ENCODE assay signal across 8 mouse cellular contexts in genomic region chr13:35905879-35906481, GRCm38 (mm10). TPM values are rescaled to one million over a fixed set of nuclear protein-coding genes. Genes with fewer than 3 reads are reported as not detected.
DNase-seq lines count a peak whose midpoint lies in the region; ATAC-seq lines count a peak whose summit lies in the region.

Rpp40 (minus strand) TSS chr13:35906359.

- H3K27ac ChIP-seq in hindbrain, embryonic 11.5 days (ENCODE audit: low read depth, low read length): no peak within 1 kb of the TSS

- H3K4me3 ChIP-seq in hindbrain, embryonic 11.5 days (ENCODE audit: low read depth, low read length): peak within 1 kb of the TSS; percentile 58

- no peaks in the 10 kb centered on the region for H3K9me3 ChIP-seq in hindbrain, embryonic 11.5 days (ENCODE audit: control insufficient read depth, low read length)

- peak within 1 kb of the TSS; percentile 36; the same call in 1 of the 2 replicates for H3K9ac ChIP-seq in hindbrain, embryonic 11.5 days (ENCODE audit: low read depth, low read length)

- H3K4me2 ChIP-seq in hindbrain, embryonic 11.5 days (replicated peaks; ENCODE audit: low read depth, low read length): peak within 1 kb of the TSS; percentile 32

- peak; percentile 100 for ATAC-seq in hindbrain, embryonic 11.5 days (ENCODE audit: low FRiP score)

- peak; percentile 95 for DNase-seq in Muller cell, postnatal 12 days (ENCODE audit: inconsistent ontology term)
- peak; percentile 92 for DNase-seq in cerebellum, adult 9-11 months
- DNase-seq in frontal cortex, adult 2 months (ENCODE audit: extremely low spot score in 1 of 2, low spot score in 1 of 2): peak; percentile 91 to 95
- DNase-seq in hindbrain, embryonic 11.5 days (ENCODE audit: low spot score): peak; percentile 91
- peak; percentile 87 to 90 for DNase-seq in layer of hippocampus, postnatal 10 days (ENCODE audit: low spot score in 2 of 2)
- DNase-seq in lung, postnatal 10 days: peak; percentile 95
- peak; percentile 87 for DNase-seq in ovary, postnatal 36 days (ENCODE audit: low spot score)
- DNase-seq in thymus, postnatal 25 days: peak; percentile 89

- H3K27me3 ChIP-seq in hindbrain, embryonic 11.5 days (ENCODE audit: control insufficient read depth, insufficient read depth, low read length): no peaks in the 10 kb centered on the region

- no peaks in the 10 kb centered on the region for H3K36me3 ChIP-seq in hindbrain, embryonic 11.5 days (ENCODE audit: control insufficient read depth, insufficient read depth, low read length)

- under 1% methylated on average over 35 of the region's 35 CpGs for WGBS in hindbrain, embryonic 11.5 days

- H3K4me1 ChIP-seq in hindbrain, embryonic 11.5 days (replicated peaks; ENCODE audit: control insufficient read depth, insufficient read depth, low read length): no peaks in the 10 kb centered on the region

RNA-seq across cellular contexts. Expression of gene Rpp40, which starts in this region (rescaled TPM):
- 3.8 and 4.1 TPM in 2 replicates for polyA plus RNA-seq in frontal cortex, adult 2 months (2012; rRNA removed)
- 19.4 and 22.5 TPM in 2 replicates for polyA plus RNA-seq in hindbrain, embryonic 11.5 days (2014; fragmentation: Nextera tagmentation; extraction: Ambion mirVana)
- total RNA-seq in layer of hippocampus, postnatal 10 days (2021): 1 to 10 TPM; 4.0 to 5.0 TPM
